Mouse (Mus musculus) liver, embryonic 14.5 days (tissue): ENCODE data around the gene Rundc3a.

Experiments used
- CTCF ChIP-seq: IDR thresholded peaks from 2 replicates; pipeline ENCODE4 v1.5.1; 2016; ENCODE audit warnings: antibody characterized with exemption, low read depth, control low read depth
- EP300 ChIP-seq: IDR thresholded peaks from 2 replicates; pipeline ENCODE4 v1.6.1; 2016; ENCODE audit warnings: antibody characterized with exemption, low read depth

DNA sequence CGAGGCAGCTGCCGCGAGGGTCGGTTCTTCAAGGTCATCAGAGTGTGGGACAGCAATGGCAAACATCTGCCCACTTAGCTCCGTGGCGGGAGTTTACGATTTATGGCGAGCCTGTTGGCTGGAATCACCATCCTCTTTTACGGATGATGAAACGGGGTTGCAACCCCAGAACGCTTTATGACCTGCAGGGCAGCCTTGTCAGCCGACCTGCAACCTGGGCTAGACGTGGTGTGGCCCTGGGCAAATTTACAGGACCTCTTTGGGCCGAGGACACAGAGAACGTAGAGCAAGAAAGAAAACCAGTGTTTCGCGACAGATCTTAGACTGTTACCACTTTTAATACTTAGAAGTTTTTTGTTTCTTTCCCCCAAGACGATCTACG is 14.6 kb downstream of the Rundc3a start, which contains the start of gene Slc25a39:
- TF ChIP-seq CTCF (peak; percentile 1; the same call in 1 of the 2 replicates), EP300 (no peak)
